Mouse (Mus musculus) heart, embryonic 11.5 days (tissue): ENCODE measurements at regions not wholly inside any gene's neighbourhood (a gene's known extent, or its start where the extent isn't known, plus 50 kb on each side); places are given as distances from the start of the nearest gene placed in this dataset.
"Not testable (repeated sequence)": the region's sequence is repeated elsewhere in the genome, so short reads cannot be mapped to it uniquely, and the experiment has no call there.

Experiments used
- ATAC-seq: fragments of 200-750 bp; cut with Nextera tagmentation; replicated peaks from 2 replicates; pipeline ENCODE4 v1.8.0; 2017; ENCODE audit warnings: moderate library complexity; ENCODE audit not compliant: insufficient number of reproducible peaks, low FRiP score, low TSS enrichment
- H3K27ac ChIP-seq: fragments of 300-500 bp; sonication (generic); 2 replicates; pipeline ENCODE4 v1.5.1; 2014; ENCODE audit warnings: mild to moderate bottlenecking, low read depth, low read length
- H3K27me3 ChIP-seq: fragments of 300-500 bp; sonication (generic); 2 replicates; pipeline ENCODE4 v1.6.1; 2014; ENCODE audit warnings: mild to moderate bottlenecking, low read length, mixed read lengths; ENCODE audit not compliant: control insufficient read depth, insufficient read depth
- H3K36me3 ChIP-seq: fragments of 300-500 bp; sonication (generic); 2 replicates; pipeline ENCODE4 v1.6.1; 2014; ENCODE audit warnings: mild to moderate bottlenecking, low read length, moderate library complexity, mixed read lengths; ENCODE audit not compliant: control insufficient read depth, insufficient read depth
- H3K4me1 ChIP-seq: fragments of 300-500 bp; sonication (generic); 2 replicates; pipeline ENCODE4 v1.6.1; 2014; ENCODE audit warnings: low read length; ENCODE audit not compliant: control insufficient read depth, insufficient read depth
- H3K4me2 ChIP-seq: fragments of 300-500 bp; sonication (generic); 2 replicates; pipeline ENCODE4 v1.6.1; 2014; ENCODE audit warnings: mild to moderate bottlenecking, moderate library complexity
- H3K4me3 ChIP-seq: fragments of 300-500 bp; sonication (generic); 2 replicates; pipeline ENCODE4 v1.5.1; 2014; ENCODE audit warnings: low read depth, low read length
- H3K9ac ChIP-seq: fragments of 300-500 bp; sonication (generic); 2 replicates; pipeline ENCODE4 v1.6.1; 2014; ENCODE audit warnings: mild to moderate bottlenecking, low read depth, low read length, moderate library complexity
- H3K9me3 ChIP-seq: fragments of 300-500 bp; sonication (generic); replicated peaks from 2 replicates; pipeline ENCODE4 v1.6.1; 2016; ENCODE audit warnings: low read length; ENCODE audit not compliant: control insufficient read depth
- WGBS: fragments of 180-500 bp; shearing (Covaris S2); extraction: QIAGEN DNeasy Blood & Tissue Kit; methylation state at CpG from one replicate; pipeline ENCODE4 v1.1.7; 2014; ENCODE audit not compliant: insufficient replicate concordance; 5-methylcytosine and 5-hydroxymethylcytosine counted together

GRCm38 (mm10) chr6:99921966-99922365, 195.8 kb upstream of the Prok2 start:
- H3K4me1 ChIP-seq = no peaks in the 10 kb centered on the region
- no peak overlapping the region for H3K9ac ChIP-seq
- no peak overlapping the region for H3K4me3 ChIP-seq
- H3K36me3 ChIP-seq = no peaks in the 10 kb centered on the region
- no peak overlapping the region for H3K27ac ChIP-seq
- 80% methylated on average over 5 of the region's 5 CpGs for WGBS
- H3K27me3 ChIP-seq = peaks cover 23% of the 10 kb centered on the region; the same call in 1 of the 2 replicates
- no peak overlapping the region for H3K4me2 ChIP-seq
- ATAC-seq = no peak
- H3K9me3 ChIP-seq = no peaks in the 10 kb centered on the region

- no peak overlapping the region for H3K4me3 ChIP-seq
- peaks cover 20% of the 10 kb centered on the region; the same call in 1 of the 2 replicates for H3K27me3 ChIP-seq
- H3K36me3 ChIP-seq = no peaks in the 10 kb centered on the region
- H3K9ac ChIP-seq = no peak overlapping the region
- H3K27ac ChIP-seq = no peak overlapping the region
- no peaks in the 10 kb centered on the region for H3K9me3 ChIP-seq
- H3K4me2 ChIP-seq = no peak overlapping the region
- no peak for ATAC-seq
- WGBS = 66% methylated on average over 7 of the region's 7 CpGs
- no peaks in the 10 kb centered on the region for H3K4me1 ChIP-seq
These were observed 193.8 kb upstream of the Prok2 start for GRCm38 (mm10) chr6:99919816-99920562.

- H3K9me3 ChIP-seq = no peaks in the 10 kb centered on the region
- no peak overlapping the region for H3K4me3 ChIP-seq
- H3K27me3 ChIP-seq = peaks cover 13% of the 10 kb centered on the region; the same call in 1 of the 2 replicates
- H3K36me3 ChIP-seq = no peaks in the 10 kb centered on the region
- ATAC-seq = no peak
- WGBS = 77% methylated on average over 3 of the region's 3 CpGs
- no peak overlapping the region for H3K27ac ChIP-seq
- H3K4me1 ChIP-seq = no peaks in the 10 kb centered on the region
- no peak overlapping the region for H3K9ac ChIP-seq
- no peak overlapping the region for H3K4me2 ChIP-seq
These were observed 192.2 kb upstream of the Prok2 start for GRCm38 (mm10) chr6:99918351-99918750.

- Histone ChIP-seq H3K4me1 (peaks cover 12% of the 10 kb centered on the region), H3K27me3 (peaks cover 29% of the 10 kb centered on the region), H3K9ac (no peak overlapping the region), H3K36me3 (no peaks in the 10 kb centered on the region), H3K9me3 (no peaks in the 10 kb centered on the region), H3K4me2 (no peak overlapping the region), H3K4me3 (no peak overlapping the region), H3K27ac (no peak overlapping the region)
- 67% methylated on average over 7 of the region's 7 CpGs for WGBS
- no peak for ATAC-seq
These were observed 183.7 kb upstream of the Prok2 start for GRCm38 (mm10) chr6:99909921-99910320.

GRCm38 (mm10) chr6:99909459-99909858, 183.3 kb upstream of the Prok2 start:
- 29% methylated on average over 7 of the region's 7 CpGs for WGBS
- H3K27me3 ChIP-seq = peaks cover 29% of the 10 kb centered on the region
- H3K4me3 ChIP-seq = no peak overlapping the region
- no peak for ATAC-seq
- no peaks in the 10 kb centered on the region for H3K9me3 ChIP-seq
- H3K36me3 ChIP-seq = no peaks in the 10 kb centered on the region
- H3K4me2 ChIP-seq = no peak overlapping the region
- H3K27ac ChIP-seq = no peak overlapping the region
- no peak overlapping the region for H3K9ac ChIP-seq
- peaks cover 14% of the 10 kb centered on the region for H3K4me1 ChIP-seq

- Histone ChIP-seq H3K27ac (no peak overlapping the region), H3K4me2 (no peak overlapping the region), H3K4me3 (no peak overlapping the region), H3K9me3 (no peaks in the 10 kb centered on the region), H3K4me1 (peaks cover 14% of the 10 kb centered on the region), H3K9ac (no peak overlapping the region), H3K27me3 (peaks cover 27% of the 10 kb centered on the region), H3K36me3 (no peaks in the 10 kb centered on the region)
- ATAC-seq = no peak
- WGBS = 84% methylated on average over 3 of the region's 3 CpGs
These were observed 181.9 kb upstream of the Prok2 start for GRCm38 (mm10) chr6:99908066-99908465.

GRCm38 (mm10) chr6:99905194-99905593, 179.0 kb upstream of the Prok2 start:
- no peaks in the 10 kb centered on the region for H3K36me3 ChIP-seq
- no peak overlapping the region for H3K9ac ChIP-seq
- H3K27me3 ChIP-seq = peaks cover 33% of the 10 kb centered on the region
- no peak overlapping the region for H3K27ac ChIP-seq
- no peak overlapping the region for H3K4me2 ChIP-seq
- H3K9me3 ChIP-seq = no peaks in the 10 kb centered on the region
- whole genome bisulfite sequencing = 72% methylated on average over 5 of the region's 5 CpGs
- H3K4me1 ChIP-seq = peaks cover 12% of the 10 kb centered on the region
- ATAC-seq = no peak
- H3K4me3 ChIP-seq = no peak overlapping the region

GRCm38 (mm10) chr6:99904607-99905006, 178.4 kb upstream of the Prok2 start:
- peaks cover 6% of the 10 kb centered on the region for H3K4me1 ChIP-seq
- peaks cover 39% of the 10 kb centered on the region for H3K27me3 ChIP-seq
- no peak overlapping the region for H3K27ac ChIP-seq
- no peak overlapping the region for H3K4me3 ChIP-seq
- no peak overlapping the region for H3K9ac ChIP-seq
- no peak overlapping the region for H3K4me2 ChIP-seq
- H3K36me3 ChIP-seq = no peaks in the 10 kb centered on the region
- no peak for ATAC-seq
- no peaks in the 10 kb centered on the region for H3K9me3 ChIP-seq
- WGBS = 65% methylated on average over 4 of the region's 4 CpGs

GRCm38 (mm10) chr6:99904044-99904443, 177.9 kb upstream of the Prok2 start:
- ATAC-seq, H3K9me3 ChIP-seq, H3K27ac ChIP-seq, H3K36me3 ChIP-seq, H3K4me2 ChIP-seq, H3K4me3 ChIP-seq, H3K4me1 ChIP-seq, H3K9ac ChIP-seq: not testable (repeated sequence)
- peaks cover 44% of the 10 kb centered on the region for H3K27me3 ChIP-seq
